Mouse (Mus musculus) midbrain, embryonic 13.5 days (tissue): ENCODE measurements around the gene Asl. TPM values are rescaled to one million over a fixed set of nuclear protein-coding genes. Genes with fewer than 3 reads are reported as not detected.

Source experiments
- ATAC-seq: fragments of 200-750 bp; cut with Nextera tagmentation; 2 replicates; pipeline ENCODE4 v1.8.0; 2017; ENCODE audit warnings: mild to moderate bottlenecking, moderate TSS enrichment, moderate library complexity
- H3K27ac ChIP-seq: fragments of 300-500 bp; sonication (generic); 2 replicates; pipeline ENCODE4 v1.5.1; 2015; ENCODE audit warnings: inconsistent platforms, mild to moderate bottlenecking, moderate library complexity
- H3K27me3 ChIP-seq: fragments of 300-500 bp; sonication (generic); 2 replicates; pipeline ENCODE4 v1.6.1; 2015; ENCODE audit warnings: mild to moderate bottlenecking, inconsistent platforms
- H3K36me3 ChIP-seq: fragments of 300-500 bp; sonication (generic); 2 replicates; pipeline ENCODE4 v1.6.1; 2015; ENCODE audit warnings: mild to moderate bottlenecking, inconsistent platforms
- H3K4me1 ChIP-seq: fragments of 300-500 bp; sonication (generic); replicated peaks from 2 replicates; pipeline ENCODE4 v1.6.1; 2015; ENCODE audit warnings: inconsistent platforms
- H3K4me2 ChIP-seq: fragments of 300-500 bp; sonication (generic); replicated peaks from 2 replicates; pipeline ENCODE4 v1.6.1; 2015; ENCODE audit warnings: moderate library complexity, mild to moderate bottlenecking, inconsistent platforms
- H3K4me3 ChIP-seq: fragments of 300-500 bp; sonication (generic); replicated peaks from 2 replicates; pipeline ENCODE4 v1.5.1; 2015; ENCODE audit warnings: mild to moderate bottlenecking, inconsistent platforms
- H3K9ac ChIP-seq: fragments of 300-500 bp; sonication (generic); replicated peaks from 2 replicates; pipeline ENCODE4 v1.6.1; 2015; ENCODE audit warnings: mild to moderate bottlenecking, inconsistent platforms
- H3K9me3 ChIP-seq: fragments of 300-500 bp; sonication (generic); 2 replicates; pipeline ENCODE4 v1.6.1; 2016; ENCODE audit warnings: mild to moderate bottlenecking, inconsistent platforms
- WGBS: fragments of 180-500 bp; shearing (Covaris S2); methylation state at CpG from one replicate; pipeline ENCODE4 v1.1.7; 2015; 5-methylcytosine and 5-hydroxymethylcytosine counted together
- polyA plus RNA-seq: library from polyadenylated mRNA; unstranded; fragments of >200 nt; fragmentation: Nextera tagmentation; extraction: Ambion mirVana; gene quantifications from 2 replicates; pipeline ENCODE4 v1.2.1, GENCODE M21; 2015

Asl gene
- polyA plus RNA-seq, 1 experiment from 2014 or later: 30.4 TPM

- Histone ChIP-seq H3K27me3 (no peaks in the 10 kb centered on the region), H3K27ac (no peak overlapping the region), H3K4me1 (0 out of 2 replicates have a peak, but pooled peaks cover under 1% of the 10 kb centered on the region), H3K9me3 (no peaks in the 10 kb centered on the region), H3K4me2 (no peak overlapping the region), H3K9ac (no peak overlapping the region), H3K4me3 (no peak overlapping the region), H3K36me3 (peaks cover 9% of the 10 kb centered on the region; the same call in 1 of the 2 replicates)
- 96% methylated on average over 4 of the region's 4 CpGs for WGBS
- ATAC-seq: no peak
These were observed 57.6 kb downstream of the Asl start for GRCm38 (mm10) chr5:129971491-129971890.

GRCm38 (mm10) chr5:129968417-129968816, 60.6 kb downstream of the Asl start:
- no peak overlapping the region for H3K27ac ChIP-seq
- peaks cover 5% of the 10 kb centered on the region; the same call in 1 of the 2 replicates for H3K36me3 ChIP-seq
- H3K9ac ChIP-seq: no peak overlapping the region
- no peak overlapping the region for H3K4me2 ChIP-seq
- WGBS: 85% methylated on average over 7 of the region's 7 CpGs
- ATAC-seq: no peak
- H3K4me1 ChIP-seq: 0 out of 2 replicates have a peak, but pooled peaks cover 2% of the 10 kb centered on the region
- no peaks in the 10 kb centered on the region for H3K27me3 ChIP-seq
- no peak overlapping the region for H3K4me3 ChIP-seq
- no peaks in the 10 kb centered on the region for H3K9me3 ChIP-seq

GRCm38 (mm10) chr5:129966448-129966847, 62.6 kb downstream of the Asl start:
- no peaks in the 10 kb centered on the region for H3K27me3 ChIP-seq
- no peak for ATAC-seq

GRCm38 (mm10) chr5:129963224-129963623, 65.8 kb downstream of the Asl start:
- Histone ChIP-seq H3K27me3 (no peaks in the 10 kb centered on the region), H3K4me2 (no peak overlapping the region), H3K9ac (no peak overlapping the region), H3K4me1 (0 out of 2 replicates have a peak, but pooled peaks cover 2% of the 10 kb centered on the region), H3K9me3 (no peaks in the 10 kb centered on the region), H3K27ac (no peak overlapping the region), H3K36me3 (no peaks in the 10 kb centered on the region), H3K4me3 (no peak overlapping the region)
- 68% methylated on average over 4 of the region's 4 CpGs for WGBS
- ATAC-seq: no peak

More at GRCm38 (mm10) chr5:129966448-129966847, 62.6 kb downstream of the Asl start:
- Histone ChIP-seq H3K36me3 (peaks cover under 1% of the 10 kb centered on the region; the same call in 1 of the 2 replicates), H3K9me3 (no peaks in the 10 kb centered on the region), H3K27ac (no peak overlapping the region), H3K4me3 (no peak overlapping the region), H3K4me2 (no peak overlapping the region), H3K9ac (no peak overlapping the region), H3K4me1 (0 out of 2 replicates have a peak, but pooled peaks cover 2% of the 10 kb centered on the region)
- 88% methylated on average over 3 of the region's 3 CpGs for WGBS

Other genes starting within 250 kb of the Asl start
- gene Psph, start 241.8 kb downstream of the Asl start, polyA plus RNA-seq: 35.7 and 37.4 TPM in 2 replicates
- gene Sumf2, start 182.3 kb downstream of the Asl start, polyA plus RNA-seq: 33.2 and 37.2 TPM in 2 replicates
- gene Chchd2, start 141.8 kb downstream of the Asl start, polyA plus RNA-seq: 897 and 927 TPM in 2 replicates
- gene Zbed5, start 133.5 kb downstream of the Asl start, polyA plus RNA-seq: 14.7 and 16.4 TPM in 2 replicates
- gene Phkg1, start 130.7 kb downstream of the Asl start, polyA plus RNA-seq: 0.46 and 0.81 TPM in 2 replicates
- 6.3 and 7.2 TPM in 2 replicates for gene Nupr1l, start 120.7 kb downstream of the Asl start, polyA plus RNA-seq
- gene Vkorc1l1, start 87.3 kb downstream of the Asl start, polyA plus RNA-seq: 26.7 and 31.1 TPM in 2 replicates
- 21.7 and 23.3 TPM in 2 replicates for gene Gusb, start 26.2 kb downstream of the Asl start, polyA plus RNA-seq
- 79.3 and 82.2 TPM in 2 replicates for gene Crcp, start within 50 bp of the Asl start, polyA plus RNA-seq
- 47.4 and 51.0 TPM in 2 replicates for gene Tpst1, start 44.1 kb upstream of the Asl start, polyA plus RNA-seq
- gene Kctd7, start 115.6 kb upstream of the Asl start, polyA plus RNA-seq: 11.0 and 12.2 TPM in 2 replicates
- gene Rabgef1, start 142.6 kb upstream of the Asl start, polyA plus RNA-seq: 39.7 and 40.3 TPM in 2 replicates
- gene Tmem248, start 187.8 kb upstream of the Asl start, polyA plus RNA-seq: 22.7 and 24.0 TPM in 2 replicates
- gene Sbds, start 226.3 kb upstream of the Asl start, polyA plus RNA-seq: 61.2 and 63.6 TPM in 2 replicates
- gene Tyw1, start 226.4 kb upstream of the Asl start, polyA plus RNA-seq: 24.8 and 25.4 TPM in 2 replicates